Mouse (Mus musculus): ENCODE results near the gene Gtf2a1l. TPM values are rescaled to one million over a fixed set of nuclear protein-coding genes. Genes with fewer than 3 reads are reported as not detected.

Gtf2a1l gene
- total and polyA plus RNA-seq, 3 experiments, result 0.08 TPM; not detected in 2

DNA sequence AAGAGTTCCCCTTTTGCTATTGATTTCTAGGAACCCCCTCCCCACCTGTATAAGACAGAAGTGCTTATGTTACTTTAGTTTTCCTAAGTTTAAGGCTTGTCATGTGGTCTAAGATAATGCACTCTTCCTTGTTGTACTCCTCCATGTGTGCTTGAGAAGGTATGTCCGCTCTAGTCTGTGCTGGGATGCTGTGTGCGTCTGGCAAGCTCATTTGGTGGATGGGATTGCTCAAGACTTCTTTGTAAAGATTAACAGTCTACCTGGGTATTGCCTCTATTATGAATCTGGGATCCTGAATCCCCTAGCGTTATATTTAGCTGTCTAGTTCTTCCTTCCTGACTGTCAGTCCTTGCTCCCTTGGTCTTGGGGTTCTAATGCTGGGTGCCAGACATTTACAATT, 35.8 kb upstream of the Gtf2a1l start:
- dilution Hi-C loops (cut with MboI; ENCODE audit: extremely low pct_ligation_motif_present, extremely low pct_unique_long_range_greater_than_20kb, low sequenced_read_pairs), result no loop called here
- Histone ChIP-seq H3K4me2 (ENCODE audit: insufficient read depth, low read depth, poor library complexity, severe bottlenecking) (no peak overlapping the region), H3K9ac (ENCODE audit: insufficient read depth, low read depth) (no peak overlapping the region), H3K79me2 (replicated peaks; ENCODE audit: control insufficient read depth, extremely low read depth, insufficient read depth, poor library complexity, severe bottlenecking) (no peaks in the 10 kb centered on the region), H3K4me1 (ENCODE audit: control insufficient read depth in 1 of 2, insufficient read depth in 2 of 2) (peaks cover 0 to 9% of the 10 kb centered on the region in 2 experiments; a peak in 2 of 4 replicates), H3K36me3 (replicated peaks in 1 of 2; ENCODE audit: control insufficient read depth in 1 of 2, insufficient read depth in 1 of 2, low read length in 1 of 2) (peaks cover 0 to 18% of the 10 kb centered on the region in 2 experiments), H3K9me3 (replicated peaks; ENCODE audit: low read length) (no peaks in the 10 kb centered on the region), H3K4me3 (replicated peaks in 1 of 3; ENCODE audit: low read depth in 2 of 3, low read length in 2 of 3, poor library complexity in 1 of 3) (no peak overlapping the region), H3K27ac (ENCODE audit: insufficient read depth, low read depth) (no peak overlapping the region), H3K27me3 (replicated peaks) (no peaks in the 10 kb centered on the region)
- DNase-seq (ENCODE audit: extremely low read depth), result no peak
- in situ Hi-C loops (cut with MboI; ENCODE audit: low pct_ligation_motif_present, low pct_unique_long_range_greater_than_20kb, low sequenced_read_pairs), result loop anchor here (10.0 to 25.0 kb wide), 2 partner anchors 108 to 370 kb away; no protein-coding TSS in a partner anchor
- no peak for TF ChIP-seq POLR2AphosphoS2 (IDR thresholded peaks at IDR 0.05; ENCODE audit: low read depth, low read length)
- TF ChIP-seq HCFC1 (IDR thresholded peaks at IDR 0.05; ENCODE audit: low read depth, low read length), result no peak
- no peak for TF ChIP-seq GABPA (IDR thresholded peaks at IDR 0.05; ENCODE audit: insufficient replicate concordance, low read depth, low read length)
- no peak for TF ChIP-seq ZC3H11A (IDR thresholded peaks at IDR 0.05; ENCODE audit: low read depth, low read length)

DNA sequence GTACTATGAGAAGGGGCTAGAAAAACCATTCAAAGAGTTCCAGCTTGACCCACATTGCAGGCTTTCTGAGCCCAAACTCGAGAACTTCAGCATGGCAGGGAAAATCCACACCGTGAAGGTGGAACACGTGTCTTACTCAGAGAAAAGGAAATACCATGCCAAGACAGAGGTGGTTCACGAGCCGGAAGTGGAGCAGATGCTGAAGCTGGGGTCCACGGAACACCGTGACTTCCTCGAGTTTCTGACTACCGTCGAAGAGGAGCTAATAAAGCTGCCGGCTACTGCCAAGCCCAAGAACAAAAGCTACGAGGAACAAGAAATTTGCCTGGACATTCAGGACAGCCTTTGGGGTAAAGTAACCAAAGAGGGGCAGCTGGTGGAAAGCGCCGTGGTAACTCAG, 32.4 kb upstream of the Gtf2a1l start:
- dilution Hi-C loops (cut with MboI; ENCODE audit: extremely low pct_ligation_motif_present, extremely low pct_unique_long_range_greater_than_20kb, low sequenced_read_pairs) (no loop called here), in situ Hi-C loops (cut with MboI; ENCODE audit: low pct_ligation_motif_present, low pct_unique_long_range_greater_than_20kb, low sequenced_read_pairs) (loop anchor here (10.0 to 25.0 kb wide), 2 partner anchors 111 to 374 kb away; no protein-coding TSS in a partner anchor)
- Histone ChIP-seq H3K4me1 (ENCODE audit: control insufficient read depth in 1 of 2, insufficient read depth in 2 of 2) (peaks cover 0 to 4% of the 10 kb centered on the region in 2 experiments; a peak in 2 of 4 replicates), H3K9ac (ENCODE audit: insufficient read depth, low read depth) (no peak overlapping the region), H3K27me3 (replicated peaks) (no peaks in the 10 kb centered on the region), H3K4me2 (ENCODE audit: insufficient read depth, low read depth, poor library complexity, severe bottlenecking) (no peak overlapping the region), H3K4me3 (replicated peaks in 1 of 3; ENCODE audit: low read depth in 2 of 3, low read length in 2 of 3, poor library complexity in 1 of 3) (no peak overlapping the region), H3K27ac (ENCODE audit: insufficient read depth, low read depth) (no peak overlapping the region), H3K36me3 (replicated peaks in 1 of 2; ENCODE audit: control insufficient read depth in 1 of 2, insufficient read depth in 1 of 2, low read length in 1 of 2) (peaks cover 0 to 23% of the 10 kb centered on the region in 2 experiments), H3K9me3 (replicated peaks; ENCODE audit: low read length) (no peaks in the 10 kb centered on the region), H3K79me2 (replicated peaks; ENCODE audit: control insufficient read depth, extremely low read depth, insufficient read depth, poor library complexity, severe bottlenecking) (no peaks in the 10 kb centered on the region)
- no peak for TF ChIP-seq ELF1 (IDR thresholded peaks at IDR 0.05; ENCODE audit: low read depth, low read length)
- no peak for TF ChIP-seq HCFC1 (IDR thresholded peaks at IDR 0.05; ENCODE audit: low read depth, low read length)
- TF ChIP-seq USF2 (conservative IDR thresholded peaks at IDR 0.05; ENCODE audit: low read depth, low read length), result no peak
- no peak for TF ChIP-seq EP300 (IDR thresholded peaks at IDR 0.05; ENCODE audit: low read length)
- TF ChIP-seq POLR2A (IDR thresholded peaks at IDR 0.05; ENCODE audit: low read depth, low read length), result no peak
- no peak for DNase-seq (ENCODE audit: extremely low read depth)

DNA sequence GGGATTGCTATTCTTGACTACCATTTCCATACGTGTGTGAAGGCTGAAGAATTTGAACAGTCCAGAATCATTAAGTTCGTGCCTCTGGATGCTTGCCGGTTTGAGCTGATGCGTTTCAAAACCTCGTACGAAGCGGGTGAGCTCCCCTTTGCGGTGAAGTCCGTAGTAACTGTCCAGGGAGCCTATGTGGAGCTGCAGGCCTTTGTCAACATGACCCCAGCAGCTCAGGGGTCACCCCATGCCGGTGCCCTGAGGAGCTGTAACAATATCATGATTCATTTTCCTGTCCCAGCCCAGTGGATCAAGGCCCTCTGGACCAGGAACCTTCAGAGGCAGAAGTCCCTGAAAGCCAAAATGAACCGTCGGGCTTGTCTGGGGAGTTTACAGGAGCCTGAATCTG, 31.9 kb upstream of the Gtf2a1l start:
- dilution Hi-C loops (cut with MboI; ENCODE audit: extremely low pct_ligation_motif_present, extremely low pct_unique_long_range_greater_than_20kb, low sequenced_read_pairs), result no loop called here
- H3K9me3 ChIP-seq (replicated peaks; ENCODE audit: low read length), result no peaks in the 10 kb centered on the region
- H3K9ac ChIP-seq (ENCODE audit: insufficient read depth, low read depth), result no peak overlapping the region
- H3K27me3 ChIP-seq (replicated peaks), result no peaks in the 10 kb centered on the region
- TF ChIP-seq RCOR1 (conservative IDR thresholded peaks at IDR 0.05; ENCODE audit: low read depth, low read length), result no peak
- no peak for TF ChIP-seq PAX5 (IDR thresholded peaks at IDR 0.05; ENCODE audit: low read length)
- no peak for TF ChIP-seq MYC (IDR thresholded peaks at IDR 0.05; ENCODE audit: low read depth, low read length)
- no peak for TF ChIP-seq JUND (conservative IDR thresholded peaks at IDR 0.05; ENCODE audit: low read depth, low read length)
- peaks cover 0 to 4% of the 10 kb centered on the region in 2 experiments; a peak in 2 of 4 replicates for H3K4me1 ChIP-seq (ENCODE audit: control insufficient read depth in 1 of 2, insufficient read depth in 2 of 2)
- no peak for DNase-seq (ENCODE audit: extremely low read depth)
- H3K4me3 ChIP-seq (replicated peaks in 1 of 3; ENCODE audit: low read depth in 2 of 3, low read length in 2 of 3, poor library complexity in 1 of 3), result no peak overlapping the region
- in situ Hi-C loops (cut with MboI; ENCODE audit: low pct_ligation_motif_present, low pct_unique_long_range_greater_than_20kb, low sequenced_read_pairs), result loop anchor here (10.0 to 25.0 kb wide), 2 partner anchors 112 to 374 kb away; no protein-coding TSS in a partner anchor
- no peak overlapping the region for H3K4me2 ChIP-seq (ENCODE audit: insufficient read depth, low read depth, poor library complexity, severe bottlenecking)
- H3K79me2 ChIP-seq (replicated peaks; ENCODE audit: control insufficient read depth, extremely low read depth, insufficient read depth, poor library complexity, severe bottlenecking), result no peaks in the 10 kb centered on the region
- H3K27ac ChIP-seq (ENCODE audit: insufficient read depth, low read depth), result no peak overlapping the region
- peaks cover 0 to 23% of the 10 kb centered on the region in 2 experiments for H3K36me3 ChIP-seq (replicated peaks in 1 of 2; ENCODE audit: control insufficient read depth in 1 of 2, insufficient read depth in 1 of 2, low read length in 1 of 2)
